Mouse (Mus musculus): ENCODE data around the gene Spsb1.

GRCm38 (mm10) chr4:149880908-149881307 lies 73.9 kb downstream of the Spsb1 start:
- TF ChIP-seq CTCF (IDR thresholded peaks at IDR 0.05; ENCODE audit: low read depth) (no peak), EP300 (IDR thresholded peaks at IDR 0.05; ENCODE audit: low read depth) (no peak)

All from liver, embryonic 14.5 days (tissue).